Mouse (Mus musculus): ENCODE measurements around the gene Frmd4a. TPM values are rescaled to one million over a fixed set of nuclear protein-coding genes. Genes with fewer than 3 reads are reported as not detected.
"Not testable (repeated sequence)": the region's sequence is repeated elsewhere in the genome, so short reads cannot be mapped to it uniquely, and the experiment has no call there.

Frmd4a gene
- total and polyA plus RNA-seq, 2 experiments from 2014 or later, result 40.7 to 55.8 TPM

DNA sequence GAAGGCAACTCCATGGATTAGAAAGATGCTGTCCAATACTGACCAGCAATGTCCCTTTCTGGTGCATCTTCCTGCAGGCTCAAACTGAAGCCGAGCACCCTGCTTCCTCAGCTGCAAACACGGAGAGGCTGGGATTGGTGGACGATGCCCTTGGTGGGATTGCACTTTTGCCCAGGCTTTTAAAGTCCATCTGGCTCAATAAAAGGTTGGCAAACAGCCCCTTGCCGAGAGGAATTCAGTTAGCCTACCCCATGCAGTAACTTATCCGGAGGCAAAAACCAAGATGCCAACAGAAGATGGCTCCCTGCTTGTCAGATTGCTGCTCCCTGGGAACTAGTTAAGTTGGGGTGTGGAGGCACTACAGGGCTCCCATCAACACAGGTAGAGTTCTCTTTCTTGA is 220.2 kb downstream of the Frmd4a start:
- no peak for TF ChIP-seq CTCF (IDR thresholded peaks at IDR 0.05; ENCODE audit: low read depth)
- H3K36me3 ChIP-seq (ENCODE audit: insufficient read depth, low read length), result no peaks in the 10 kb centered on the region
- no peaks in the 10 kb centered on the region for H3K9me3 ChIP-seq (ENCODE audit: low read length)
- H3K4me3 ChIP-seq (ENCODE audit: low read length), result no peak overlapping the region
- H3K4me2 ChIP-seq (ENCODE audit: low read depth, low read length), result no peak overlapping the region
- DNase-seq (ENCODE audit: low spot score), result peak; percentile 24
- H3K27ac ChIP-seq, result no peak overlapping the region
- H3K4me1 ChIP-seq (ENCODE audit: insufficient read depth, low read length), result peaks cover 3% of the 10 kb centered on the region; the same call in 1 of the 2 replicates
- WGBS, result 58% methylated on average over 5 of the region's 5 CpGs
- H3K9ac ChIP-seq (replicated peaks; ENCODE audit: low read length), result no peak overlapping the region
- no peaks in the 10 kb centered on the region for H3K27me3 ChIP-seq (ENCODE audit: insufficient read depth, low read length)
- ATAC-seq, result no peak

GRCm38 (mm10) chr2:4249723-4250122 is 232.2 kb downstream of the Frmd4a start:
- TF ChIP-seq CTCF (IDR thresholded peaks at IDR 0.05; ENCODE audit: low read depth), result no peak
- DNase-seq (ENCODE audit: low spot score), result no peak
- 35% methylated on average over 6 of the region's 6 CpGs for WGBS
- no peaks in the 10 kb centered on the region for H3K27me3 ChIP-seq (ENCODE audit: insufficient read depth, low read length)
- ATAC-seq, result no peak
- H3K36me3 ChIP-seq (ENCODE audit: insufficient read depth, low read length), result no peaks in the 10 kb centered on the region
- peaks cover 14% of the 10 kb centered on the region; the same call in 1 of the 2 replicates for H3K4me1 ChIP-seq (ENCODE audit: insufficient read depth, low read length)
- no peak overlapping the region for H3K4me2 ChIP-seq (ENCODE audit: low read depth, low read length)
- no peak overlapping the region for H3K4me3 ChIP-seq (ENCODE audit: low read length)
- no peak overlapping the region for H3K9ac ChIP-seq (replicated peaks; ENCODE audit: low read length)
- H3K27ac ChIP-seq, result no peak overlapping the region
- H3K9me3 ChIP-seq (ENCODE audit: low read length), result no peaks in the 10 kb centered on the region

- Histone ChIP-seq H3K9ac (replicated peaks; ENCODE audit: low read length) (0 out of 2 replicates have a peak overlapping the region, but pooled peaks have one; percentile 6), H3K9me3 (ENCODE audit: low read length) (no peaks in the 10 kb centered on the region), H3K4me3 (ENCODE audit: low read length) (no peak overlapping the region), H3K27ac (peak overlapping the region; percentile 62), H3K4me2 (ENCODE audit: low read depth, low read length) (peak overlapping the region; percentile 22; the same call in 1 of the 2 replicates), H3K4me1 (ENCODE audit: insufficient read depth, low read length) (peaks cover 14% of the 10 kb centered on the region; the same call in 1 of the 2 replicates), H3K36me3 (ENCODE audit: insufficient read depth, low read length) (no peaks in the 10 kb centered on the region), H3K27me3 (ENCODE audit: insufficient read depth, low read length) (no peaks in the 10 kb centered on the region)
- WGBS, result 24% methylated on average over 9 of the region's 9 CpGs
- DNase-seq (ENCODE audit: low spot score) (peak; percentile 39), ATAC-seq (peak; percentile 41; the same call in 1 of the 2 replicates)
- no peak for TF ChIP-seq CTCF (IDR thresholded peaks at IDR 0.05; ENCODE audit: low read depth)
Measured at GRCm38 (mm10) chr2:4252541-4253291, 235.2 kb downstream of the Frmd4a start.

GRCm38 (mm10) chr2:4253348-4253747 is 235.8 kb downstream of the Frmd4a start:
- Histone ChIP-seq H3K9me3 (ENCODE audit: low read length) (no peaks in the 10 kb centered on the region), H3K27ac (peak overlapping the region; percentile 62), H3K4me2 (ENCODE audit: low read depth, low read length) (peak overlapping the region; percentile 22; the same call in 1 of the 2 replicates), H3K9ac (replicated peaks; ENCODE audit: low read length) (0 out of 2 replicates have a peak overlapping the region, but pooled peaks have one; percentile 6), H3K36me3 (ENCODE audit: insufficient read depth, low read length) (no peaks in the 10 kb centered on the region), H3K4me3 (ENCODE audit: low read length) (no peak overlapping the region), H3K27me3 (ENCODE audit: insufficient read depth, low read length) (no peaks in the 10 kb centered on the region), H3K4me1 (ENCODE audit: insufficient read depth, low read length) (peaks cover 14% of the 10 kb centered on the region; the same call in 1 of the 2 replicates)
- WGBS, result 14% methylated on average over 4 of the region's 4 CpGs
- ATAC-seq (peak; percentile 68; the same call in 1 of the 2 replicates), DNase-seq (ENCODE audit: low spot score) (peak; percentile 72)
- peak; percentile 75 for TF ChIP-seq CTCF (IDR thresholded peaks at IDR 0.05; ENCODE audit: low read depth)

DNA sequence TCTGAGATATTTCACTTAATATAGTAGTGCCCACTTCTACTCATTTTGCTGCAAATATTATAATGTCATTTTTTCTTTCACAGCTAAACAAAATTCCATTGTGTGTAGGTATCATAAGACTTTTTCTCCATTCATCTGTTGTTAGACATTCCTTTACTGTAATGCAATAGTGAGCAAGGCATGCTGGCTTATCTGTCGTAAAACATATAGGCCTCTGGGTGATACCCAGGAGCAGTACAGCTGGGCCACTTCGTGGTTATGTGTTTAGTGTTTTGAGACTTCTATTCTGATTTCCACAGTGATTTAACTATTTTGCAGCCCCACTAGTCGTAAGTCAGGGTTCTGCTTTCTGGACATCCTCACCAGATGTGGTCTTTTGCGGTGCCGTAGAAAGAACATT is 236.6 kb downstream of the Frmd4a start:
- H3K36me3 ChIP-seq (ENCODE audit: insufficient read depth, low read length), result no peaks in the 10 kb centered on the region
- no peaks in the 10 kb centered on the region for H3K27me3 ChIP-seq (ENCODE audit: insufficient read depth, low read length)
- H3K4me1 ChIP-seq (ENCODE audit: insufficient read depth, low read length), result peaks cover 14% of the 10 kb centered on the region; the same call in 1 of the 2 replicates
- no peak overlapping the region for H3K4me2 ChIP-seq (ENCODE audit: low read depth, low read length)
- WGBS, result 76% methylated on average over 5 of the region's 5 CpGs
- H3K4me3 ChIP-seq (ENCODE audit: low read length), result no peak overlapping the region
- H3K9ac ChIP-seq (replicated peaks; ENCODE audit: low read length), result no peak overlapping the region
- no peak for ATAC-seq
- no peak for TF ChIP-seq CTCF (IDR thresholded peaks at IDR 0.05; ENCODE audit: low read depth)
- no peaks in the 10 kb centered on the region for H3K9me3 ChIP-seq (ENCODE audit: low read length)
- H3K27ac ChIP-seq, result no peak overlapping the region
- no peak for DNase-seq (ENCODE audit: low spot score)

GRCm38 (mm10) chr2:4256242-4256641 is 238.7 kb downstream of the Frmd4a start:
- no peak overlapping the region for H3K9ac ChIP-seq (replicated peaks; ENCODE audit: low read length)
- H3K36me3 ChIP-seq (ENCODE audit: insufficient read depth, low read length), result no peaks in the 10 kb centered on the region
- H3K4me1 ChIP-seq (ENCODE audit: insufficient read depth, low read length), result peaks cover 21% of the 10 kb centered on the region; the same call in 1 of the 2 replicates
- no peak for DNase-seq (ENCODE audit: low spot score)
- H3K9me3 ChIP-seq (ENCODE audit: low read length), result no peaks in the 10 kb centered on the region
- H3K4me2 ChIP-seq (ENCODE audit: low read depth, low read length), result no peak overlapping the region
- TF ChIP-seq CTCF (IDR thresholded peaks at IDR 0.05; ENCODE audit: low read depth), result no peak
- no peaks in the 10 kb centered on the region for H3K27me3 ChIP-seq (ENCODE audit: insufficient read depth, low read length)
- no peak for ATAC-seq
- H3K4me3 ChIP-seq (ENCODE audit: low read length), result no peak overlapping the region
- H3K27ac ChIP-seq, result no peak overlapping the region
- WGBS, result 93% methylated on average over 2 of the region's 2 CpGs

- Histone ChIP-seq H3K4me2 (ENCODE audit: low read depth, low read length) (no peak overlapping the region), H3K9ac (replicated peaks; ENCODE audit: low read length) (no peak overlapping the region), H3K9me3 (ENCODE audit: low read length) (no peaks in the 10 kb centered on the region), H3K27me3 (ENCODE audit: insufficient read depth, low read length) (no peaks in the 10 kb centered on the region), H3K27ac (no peak overlapping the region), H3K4me3 (ENCODE audit: low read length) (no peak overlapping the region), H3K36me3 (ENCODE audit: insufficient read depth, low read length) (no peaks in the 10 kb centered on the region), H3K4me1 (ENCODE audit: insufficient read depth, low read length) (peaks cover 15% of the 10 kb centered on the region; the same call in 1 of the 2 replicates)
- TF ChIP-seq CTCF (IDR thresholded peaks at IDR 0.05; ENCODE audit: low read depth), result no peak
- DNase-seq (ENCODE audit: low spot score) (no peak), ATAC-seq (no peak)
- 76% methylated on average over 1 of the region's 1 CpGs for WGBS
Measured at GRCm38 (mm10) chr2:4257604-4258003, 240.1 kb downstream of the Frmd4a start.

- WGBS, result 93% methylated on average over 12 of the region's 12 CpGs
- H3K36me3 ChIP-seq (ENCODE audit: insufficient read depth, low read length); DNase-seq (ENCODE audit: low spot score); H3K27me3 ChIP-seq (ENCODE audit: insufficient read depth, low read length); H3K4me3 ChIP-seq (ENCODE audit: low read length); H3K9me3 ChIP-seq (ENCODE audit: low read length); ATAC-seq; H3K4me2 ChIP-seq (ENCODE audit: low read depth, low read length); H3K27ac ChIP-seq; H3K4me1 ChIP-seq (ENCODE audit: insufficient read depth, low read length); H3K9ac ChIP-seq (replicated peaks; ENCODE audit: low read length): not testable (repeated sequence)
Measured at GRCm38 (mm10) chr2:4258803-4259202, 241.3 kb downstream of the Frmd4a start.

Data from hindbrain, postnatal 0 days (tissue).